Mouse (Mus musculus): Measurements from ENCODE around the gene Fanci. TPM values are rescaled to one million over a fixed set of nuclear protein-coding genes. Genes with fewer than 3 reads are reported as not detected.

The Fanci gene
- polyA plus RNA-seq, 1 experiment from 2014 or later, result 10.6 TPM

GRCm38 (mm10) chr7:79498356-79498755, 106.6 kb downstream of the Fanci start:
- Histone ChIP-seq H3K4me2 (no peak overlapping the region), H3K4me1 (ENCODE audit: control insufficient read depth, insufficient read depth, low read length) (peaks cover 3% of the 10 kb centered on the region; the same call in 1 of the 2 replicates), H3K4me3 (ENCODE audit: low read depth, low read length) (no peak overlapping the region), H3K9me3 (replicated peaks; ENCODE audit: control insufficient read depth, low read length) (no peaks in the 10 kb centered on the region), H3K27ac (ENCODE audit: low read depth, low read length) (no peak overlapping the region), H3K36me3 (ENCODE audit: control insufficient read depth, insufficient read depth, low read length) (no peaks in the 10 kb centered on the region), H3K9ac (ENCODE audit: low read depth, low read length) (no peak overlapping the region), H3K27me3 (ENCODE audit: control insufficient read depth, insufficient read depth, low read length) (peaks cover 93% of the 10 kb centered on the region)
- WGBS (ENCODE audit: insufficient replicate concordance), result 5% methylated on average over 6 of the region's 6 CpGs
- no peak for ATAC-seq (replicated peaks; ENCODE audit: insufficient number of reproducible peaks, low FRiP score, low TSS enrichment)

DNA sequence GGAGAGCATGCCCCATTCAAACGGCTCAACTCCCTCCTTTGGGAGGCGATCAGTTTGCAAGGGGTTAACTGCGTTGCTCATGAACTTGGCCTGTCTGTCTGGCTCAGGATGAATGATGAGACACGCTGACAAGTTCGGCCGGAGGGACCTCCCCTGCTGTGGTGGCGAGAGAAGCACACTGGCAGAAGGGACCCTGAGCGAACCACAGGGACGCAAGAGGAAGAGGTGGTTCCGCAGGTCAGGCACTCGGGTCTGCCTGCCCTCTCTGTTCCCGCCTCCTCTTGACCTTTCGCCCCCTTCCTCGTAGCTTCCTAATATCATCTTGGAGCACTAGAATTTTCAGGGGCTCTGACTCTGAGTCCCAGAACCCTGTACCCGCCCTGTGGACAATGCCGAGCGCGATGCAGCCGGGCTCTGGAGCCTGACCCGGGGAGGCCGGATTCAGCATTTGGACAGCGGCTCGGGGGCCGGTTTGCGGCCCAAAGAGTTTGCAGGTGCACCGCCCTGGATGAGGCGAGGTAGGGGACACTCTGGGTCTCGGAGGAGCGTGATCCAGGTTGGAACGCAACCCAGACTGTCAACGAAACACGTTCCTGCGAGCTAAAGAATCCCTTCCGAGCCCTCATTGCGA, 107.4 kb downstream of the Fanci start:
- no peak for ATAC-seq (replicated peaks; ENCODE audit: insufficient number of reproducible peaks, low FRiP score, low TSS enrichment)

More for the DNA sequence above, 107.4 kb downstream of the Fanci start:
- no peaks in the 10 kb centered on the region for H3K9me3 ChIP-seq (replicated peaks; ENCODE audit: control insufficient read depth, low read length)
- H3K36me3 ChIP-seq (ENCODE audit: control insufficient read depth, insufficient read depth, low read length), result no peaks in the 10 kb centered on the region
- H3K9ac ChIP-seq (ENCODE audit: low read depth, low read length), result no peak overlapping the region
- WGBS (ENCODE audit: insufficient replicate concordance), result 3% methylated on average over 35 of the region's 35 CpGs
- peaks cover 3% of the 10 kb centered on the region; the same call in 1 of the 2 replicates for H3K4me1 ChIP-seq (ENCODE audit: control insufficient read depth, insufficient read depth, low read length)
- no peak overlapping the region for H3K27ac ChIP-seq (ENCODE audit: low read depth, low read length)
- no peak overlapping the region for H3K4me2 ChIP-seq
- H3K27me3 ChIP-seq (ENCODE audit: control insufficient read depth, insufficient read depth, low read length), result peaks cover 99% of the 10 kb centered on the region
- H3K4me3 ChIP-seq (ENCODE audit: low read depth, low read length), result no peak overlapping the region; the same call in 1 of the 2 replicates

Other genes with a start within 250 kb of the Fanci start
- 205 and 243 TPM in 2 replicates for gene Mfge8, start 242.9 kb upstream of the Fanci start, polyA plus RNA-seq (2014; fragmentation: Nextera tagmentation; extraction: Ambion mirVana)
- gene Abhd2, start 118.7 kb upstream of the Fanci start, polyA plus RNA-seq (2014; fragmentation: Nextera tagmentation; extraction: Ambion mirVana), result 4.9 and 6.1 TPM in 2 replicates
- 0.19 TPM in 1 of 2 replicates, not detected in the other for gene Rlbp1, start 4.9 kb upstream of the Fanci start, polyA plus RNA-seq (2014; fragmentation: Nextera tagmentation; extraction: Ambion mirVana)
- gene Polg, start 74.4 kb downstream of the Fanci start, polyA plus RNA-seq (2014; fragmentation: Nextera tagmentation; extraction: Ambion mirVana), result 23.9 and 28.1 TPM in 2 replicates
- not detected in 2 replicates for gene Rhcg, start 225.7 kb downstream of the Fanci start, polyA plus RNA-seq (2014; fragmentation: Nextera tagmentation; extraction: Ambion mirVana)

Measured in heart, embryonic 11.5 days (tissue).